Mouse (Mus musculus): ENCODE measurements at regions not wholly inside any gene's neighbourhood (a gene's known extent, or its start where the extent isn't known, plus 50 kb on each side); places are given as distances from the start of the nearest gene placed in this dataset.

GRCm38 (mm10) chr4:125354742-125355141 is 135.8 kb upstream of the Grik3 start:
- ATAC-seq (ENCODE audit: poor library complexity, severe bottlenecking), result no peak

DNA sequence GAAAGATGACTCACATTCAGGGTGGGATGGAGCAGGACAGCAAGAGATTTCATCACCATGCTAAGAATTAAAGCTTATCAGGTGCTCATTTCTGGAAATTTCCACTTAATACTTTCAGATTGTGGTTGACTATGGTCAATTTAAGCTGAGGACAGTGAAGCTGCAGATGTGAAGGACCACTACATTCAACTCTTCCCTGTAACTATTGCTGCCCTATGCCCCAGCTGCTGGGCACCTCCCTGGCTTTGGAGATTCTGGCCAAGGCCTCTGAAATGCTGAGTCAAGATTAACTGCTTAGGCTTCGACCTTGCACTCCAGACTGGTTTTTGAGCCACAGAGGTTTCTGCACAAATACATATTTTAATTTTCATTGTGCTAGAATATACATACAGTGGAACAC is 140.4 kb upstream of the Grik3 start:
- ATAC-seq (ENCODE audit: poor library complexity, severe bottlenecking), result no peak

GRCm38 (mm10) chr4:125339056-125339455 is 151.4 kb upstream of the Grik3 start:
- no peak for ATAC-seq (ENCODE audit: poor library complexity, severe bottlenecking)

- no peak for ATAC-seq (ENCODE audit: poor library complexity, severe bottlenecking)
These were observed 161.7 kb upstream of the Grik3 start for GRCm38 (mm10) chr4:125328806-125329205.

DNA sequence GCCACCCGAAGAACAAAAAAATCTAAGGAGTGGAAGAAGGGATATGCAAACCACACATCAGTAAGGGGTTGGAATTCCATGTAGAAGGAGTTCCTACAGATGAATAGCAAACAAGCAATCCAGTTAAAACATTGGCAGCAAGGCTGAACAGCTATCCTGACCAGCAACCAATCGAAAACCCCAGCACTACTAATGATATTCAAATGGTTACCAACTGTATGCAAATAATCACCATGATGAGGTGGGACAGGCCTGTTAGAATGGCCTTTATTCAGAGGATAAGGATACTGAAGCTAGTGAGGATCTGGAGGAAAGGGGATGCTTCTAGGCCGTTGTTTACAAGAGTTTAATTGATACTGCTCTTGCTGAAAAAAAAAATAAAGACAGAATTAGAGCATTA is 166.0 kb upstream of the Grik3 start:
- ATAC-seq (ENCODE audit: poor library complexity, severe bottlenecking), result no peak

- ATAC-seq (ENCODE audit: poor library complexity, severe bottlenecking), result no peak
These were observed 171.2 kb upstream of the Grik3 start for GRCm38 (mm10) chr4:125319343-125319742.

DNA sequence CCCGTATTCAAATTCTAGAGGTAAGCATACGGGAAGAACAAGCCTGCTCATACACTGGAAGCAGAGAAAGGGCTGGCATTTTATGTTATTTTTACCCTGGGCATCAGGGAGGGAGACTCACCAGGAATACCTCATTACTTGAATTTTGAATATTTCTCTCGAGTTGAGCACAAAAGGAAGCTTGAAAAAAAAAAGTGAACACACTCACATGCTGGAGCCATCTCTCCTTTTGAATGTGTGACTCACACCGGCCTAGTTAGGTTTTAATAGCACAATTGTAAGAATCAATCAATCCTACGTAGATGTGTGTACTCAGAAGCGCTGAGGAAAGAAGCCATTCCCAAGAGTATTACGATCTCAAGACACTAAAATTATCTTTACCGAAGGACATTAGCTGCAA is 172.2 kb upstream of the Grik3 start:
- no peak for ATAC-seq (ENCODE audit: poor library complexity, severe bottlenecking)

GRCm38 (mm10) chr4:125316876-125317275 is 173.6 kb upstream of the Grik3 start:
- ATAC-seq (ENCODE audit: poor library complexity, severe bottlenecking), result no peak

GRCm38 (mm10) chr4:125315818-125316217 is 174.7 kb upstream of the Grik3 start:
- no peak for ATAC-seq (ENCODE audit: poor library complexity, severe bottlenecking)

DNA sequence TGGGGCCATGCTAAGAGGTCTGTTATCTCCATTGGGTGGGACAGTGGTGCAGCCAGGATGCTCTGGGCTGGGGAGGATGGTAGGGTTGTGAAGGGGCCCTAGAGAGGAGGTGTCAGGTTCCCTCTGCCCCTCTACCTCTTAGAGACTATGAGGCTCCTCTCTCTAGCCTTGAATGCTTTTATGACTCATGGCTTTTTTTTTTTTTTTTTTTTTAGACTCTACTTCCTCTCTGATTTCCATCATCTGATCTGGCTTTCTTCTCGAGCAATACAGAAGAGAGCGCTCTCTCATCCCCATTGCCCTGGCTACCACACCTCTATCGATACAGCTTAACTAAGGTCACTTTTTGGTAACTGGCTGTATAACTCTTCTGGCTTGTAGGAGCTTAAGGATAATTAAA is 176.6 kb upstream of the Grik3 start:
- no peak for ATAC-seq (ENCODE audit: poor library complexity, severe bottlenecking)

- ATAC-seq (ENCODE audit: poor library complexity, severe bottlenecking), result no peak
These were observed 177.2 kb upstream of the Grik3 start for GRCm38 (mm10) chr4:125313252-125313651.

GRCm38 (mm10) chr4:125308171-125308570 is 180.5 kb upstream of the Zc3h12a start:
- no peak for ATAC-seq (ENCODE audit: poor library complexity, severe bottlenecking)

- no peak for ATAC-seq (ENCODE audit: poor library complexity, severe bottlenecking)
These were observed 178.1 kb upstream of the Zc3h12a start for GRCm38 (mm10) chr4:125305766-125306165.

GRCm38 (mm10) chr4:125302660-125303059 is 175.0 kb upstream of the Zc3h12a start:
- ATAC-seq (ENCODE audit: poor library complexity, severe bottlenecking), result no peak

DNA sequence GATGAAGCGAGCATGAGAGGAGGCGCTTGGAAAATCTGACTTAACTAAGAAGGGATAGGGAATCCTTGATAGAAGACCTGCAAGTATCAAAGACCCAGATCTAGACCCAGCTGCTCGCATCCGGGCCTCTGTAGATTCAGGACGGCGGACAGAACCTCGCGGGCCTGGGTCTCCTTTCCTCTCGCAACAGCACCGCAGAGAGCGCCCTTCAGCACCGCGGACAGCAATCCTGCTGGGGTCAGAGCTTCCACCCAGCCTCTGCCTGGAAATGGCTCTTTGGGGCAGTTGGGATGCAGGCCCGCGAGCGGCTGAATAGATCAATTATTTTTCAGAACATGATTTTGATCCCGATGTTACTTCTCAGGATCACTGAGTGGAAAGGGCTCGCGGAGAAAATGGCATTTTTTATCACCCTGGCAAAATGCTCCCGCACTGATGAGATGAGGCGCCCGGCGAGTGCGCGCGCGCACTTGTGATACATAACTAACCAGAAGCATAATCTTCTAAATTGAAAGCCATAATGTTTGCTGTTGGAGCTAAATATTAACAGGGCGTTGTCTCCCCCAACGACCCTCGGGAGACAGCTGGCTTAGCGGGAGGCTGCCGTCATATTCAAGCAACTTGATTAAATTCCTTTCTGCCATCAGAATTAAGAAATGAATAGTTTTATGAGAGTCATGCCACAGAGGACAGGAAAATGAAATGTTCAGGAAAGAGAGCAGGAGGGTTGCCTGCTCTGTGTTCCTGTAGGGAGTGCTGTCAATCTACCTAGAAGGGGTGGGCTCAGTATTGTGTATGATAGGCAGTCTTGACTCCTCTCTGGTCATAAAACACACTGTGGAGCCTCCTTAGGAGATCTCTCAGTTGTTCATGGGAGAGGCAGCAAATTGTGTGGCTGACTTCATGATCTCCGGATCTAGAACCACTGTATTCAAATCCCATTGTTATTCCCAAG is 173.1 kb upstream of the Zc3h12a start:
- no peak for ATAC-seq (ENCODE audit: poor library complexity, severe bottlenecking)

GRCm38 (mm10) chr4:125290761-125291160 is 163.1 kb upstream of the Zc3h12a start:
- ATAC-seq (ENCODE audit: poor library complexity, severe bottlenecking), result 0 out of 2 replicates have a peak, but pooled peaks have one; percentile 24

DNA sequence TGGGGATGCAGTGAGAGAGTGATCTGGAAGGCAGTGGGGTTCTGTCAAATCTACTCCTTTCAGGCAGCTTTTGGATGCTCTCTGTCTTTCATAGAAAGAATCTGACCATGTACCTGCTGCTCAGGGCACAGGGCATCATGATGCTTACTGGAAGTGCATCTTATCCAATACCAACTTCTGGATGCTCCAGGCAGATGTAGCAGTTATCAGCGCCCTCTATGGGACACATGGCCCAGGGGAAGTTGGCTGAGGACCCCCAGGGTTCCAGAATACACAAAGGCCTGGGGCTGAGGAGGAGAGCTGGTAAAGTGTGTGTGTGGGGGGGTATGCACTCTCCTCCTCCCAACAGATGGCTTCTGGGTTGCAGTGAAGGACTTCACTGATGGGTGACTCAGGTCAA is 162.1 kb upstream of the Zc3h12a start:
- ATAC-seq (ENCODE audit: poor library complexity, severe bottlenecking), result no peak

- no peak for ATAC-seq (ENCODE audit: poor library complexity, severe bottlenecking)
These were observed 161.4 kb upstream of the Zc3h12a start for GRCm38 (mm10) chr4:125289031-125289449.

- no peak for ATAC-seq (ENCODE audit: poor library complexity, severe bottlenecking)
These were observed 155.3 kb upstream of the Zc3h12a start for GRCm38 (mm10) chr4:125282974-125283319.

DNA sequence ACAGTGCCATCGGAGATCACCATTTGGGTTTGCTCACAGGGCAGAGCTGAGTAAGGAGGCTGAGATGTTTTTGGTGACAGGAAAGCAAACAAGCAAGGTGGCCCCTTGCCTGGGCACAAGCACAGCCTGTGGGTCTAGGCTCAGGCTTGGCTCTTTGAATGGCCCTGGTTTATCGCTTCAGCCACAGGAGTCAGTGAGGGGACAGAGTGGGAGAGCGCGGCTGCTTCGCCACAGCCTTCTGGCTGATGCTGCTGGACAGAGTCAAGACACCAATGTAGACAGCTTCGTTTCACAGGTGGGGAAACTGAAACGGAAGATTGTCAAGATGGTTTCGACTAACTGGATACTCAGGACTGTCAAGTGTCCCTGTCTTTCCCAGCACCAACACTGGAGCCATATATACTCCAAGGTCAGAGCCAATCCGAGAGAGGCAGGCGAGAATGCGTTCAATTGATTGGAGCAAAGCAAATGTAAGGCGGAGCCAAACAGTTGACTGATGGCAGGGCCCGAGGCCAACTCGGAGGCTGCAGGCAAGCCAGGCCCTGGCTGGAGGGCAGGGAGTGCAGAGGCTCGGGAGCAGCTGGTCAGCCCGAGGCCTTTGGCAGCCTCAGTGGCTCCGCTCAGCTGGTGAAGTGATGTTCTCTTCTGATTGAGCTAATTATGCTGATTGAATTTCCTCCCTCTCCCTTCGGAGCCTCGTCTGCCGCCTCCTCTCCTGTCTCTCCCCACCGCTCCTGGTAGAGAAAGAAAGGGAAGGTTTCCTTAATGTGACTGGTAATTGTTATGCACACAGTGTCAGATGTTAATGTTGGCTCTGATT is 154.7 kb upstream of the Zc3h12a start:
- no peak for ATAC-seq (ENCODE audit: poor library complexity, severe bottlenecking)

- no peak for ATAC-seq (ENCODE audit: poor library complexity, severe bottlenecking)
These were observed 151.5 kb upstream of the Zc3h12a start for GRCm38 (mm10) chr4:125279165-125279564.

- no peak for ATAC-seq (ENCODE audit: poor library complexity, severe bottlenecking)
These were observed 149.2 kb upstream of the Zc3h12a start for GRCm38 (mm10) chr4:125276861-125277260.
